Mouse (Mus musculus) brain, embryonic 14.5 days (tissue): ENCODE data around the gene Gpc4.

ENCODE experiments used
- CTCF ChIP-seq: fragments of 200-500 bp; IDR thresholded peaks from 2 replicates; pipeline ENCODE4 v1.5.1; 2012; ENCODE audit warnings: inconsistent platforms, mild to moderate bottlenecking, moderate library complexity, borderline replicate concordance; ENCODE audit not compliant: insufficient read depth, insufficient read length; ENCODE audit errors: extremely low read depth
- POLR2A ChIP-seq: fragments of 200-500 bp; IDR thresholded peaks from 2 replicates; pipeline ENCODE4 v1.6.1; 2012; ENCODE audit warnings: mild to moderate bottlenecking, inconsistent platforms, borderline replicate concordance; ENCODE audit not compliant: poor library complexity, insufficient read depth, insufficient read length, severe bottlenecking; ENCODE audit errors: extremely low read depth

DNA sequence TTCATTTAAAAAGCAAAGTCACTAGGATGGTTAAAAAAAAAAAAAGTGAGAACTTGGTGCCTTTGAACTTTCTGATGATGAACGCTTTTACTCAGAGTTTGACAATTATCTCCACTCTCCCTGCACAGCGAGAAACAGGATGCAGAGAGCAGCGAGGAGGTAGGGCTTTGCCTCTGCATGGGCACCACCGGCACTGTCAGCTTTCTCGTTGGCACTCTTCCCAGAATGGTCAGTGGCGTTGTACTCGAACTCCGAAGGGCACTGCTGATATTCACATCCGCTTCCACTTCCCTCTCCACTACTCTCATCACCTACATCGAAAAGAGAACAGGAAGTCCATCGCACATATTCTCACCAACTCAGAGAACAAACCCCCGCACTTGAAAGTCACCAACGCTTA is 111.6 kb downstream of the Gpc4 start:
- TF ChIP-seq POLR2A (no peak), CTCF (no peak)
